Mouse (Mus musculus): ENCODE data around the gene Gm20498.

Gene Gm20498

DNA sequence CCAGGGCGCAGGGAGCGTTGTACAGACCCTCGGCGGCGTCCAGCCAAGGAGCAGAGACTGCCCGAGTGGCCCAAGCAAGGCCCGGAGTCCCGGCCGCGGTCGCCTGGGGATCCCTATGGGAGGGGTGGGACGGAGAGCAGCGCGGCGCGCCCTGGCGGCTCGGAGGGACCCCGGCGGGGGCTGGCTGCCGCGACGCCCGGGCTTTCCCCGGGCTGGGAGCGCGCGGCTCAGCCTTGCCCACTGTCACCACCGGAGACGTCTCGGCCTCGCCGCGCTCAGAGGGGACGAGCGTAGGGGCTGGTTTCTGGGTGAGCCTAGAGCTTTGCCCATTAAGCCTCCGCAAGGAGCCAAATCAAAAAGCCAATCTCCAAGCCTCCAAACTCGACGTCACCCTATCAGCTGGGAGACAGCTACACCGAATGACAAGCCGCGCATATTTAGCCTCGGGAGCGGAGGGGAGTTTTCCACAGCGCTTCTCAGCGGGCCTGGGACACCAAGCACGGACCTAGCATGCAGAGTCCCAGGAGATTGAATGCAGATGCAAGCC, 199.8 kb downstream of the Gm20498 start, which contains the start of gene Slc8a3:
Gene Slc8a3, minus strand, starts transcription at position 306 of the 547 bp plus-strand sequence.
- DNase-seq (ENCODE audit: low read depth, low spot score): peak; percentile 54

DNA sequence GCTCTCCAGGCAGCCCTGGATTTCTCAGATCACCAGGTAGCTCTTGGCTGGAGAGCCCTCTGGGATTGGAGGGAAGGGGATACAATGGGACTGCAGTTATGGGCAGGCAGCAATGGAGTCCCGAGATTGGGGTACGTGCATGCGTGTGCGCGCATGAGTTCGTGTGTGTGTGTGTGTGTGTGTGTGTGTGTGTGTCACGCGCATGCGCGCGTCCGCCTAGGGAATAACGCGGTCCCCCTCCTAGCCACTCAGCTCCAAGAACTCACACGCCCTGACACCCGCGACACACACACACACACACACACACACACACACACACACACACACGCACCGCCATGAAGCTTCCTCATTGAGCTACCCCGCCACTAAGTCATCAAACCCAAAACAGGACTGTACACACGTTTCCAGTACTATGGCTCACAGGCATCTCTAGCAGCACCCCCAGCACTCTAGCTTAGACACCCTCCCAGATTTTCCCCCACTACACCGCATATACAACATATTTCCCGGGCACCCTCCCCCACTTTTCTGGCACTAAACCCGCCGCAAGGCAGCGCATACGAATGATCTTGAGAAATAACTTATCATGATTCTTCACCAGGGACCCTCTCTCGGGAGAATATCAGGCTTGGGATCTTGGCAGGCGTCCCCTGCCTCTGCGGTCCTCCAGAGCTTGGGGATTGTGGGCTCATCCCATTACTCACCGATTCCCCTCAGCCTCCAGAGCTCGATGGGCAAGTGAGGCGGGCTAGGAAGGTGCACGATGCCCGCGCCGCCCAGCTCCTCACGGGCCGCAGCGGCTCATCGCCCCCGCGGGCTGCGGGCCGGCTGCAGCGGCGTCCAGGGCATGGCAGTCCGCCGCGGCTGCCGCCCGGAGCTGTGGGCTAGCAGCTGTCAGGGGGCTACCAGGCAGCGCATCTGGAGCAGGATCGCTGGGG, 200.5 kb downstream of the Gm20498 start:
- DNase-seq (ENCODE audit: low read depth, low spot score): peak; percentile 72

DNA sequence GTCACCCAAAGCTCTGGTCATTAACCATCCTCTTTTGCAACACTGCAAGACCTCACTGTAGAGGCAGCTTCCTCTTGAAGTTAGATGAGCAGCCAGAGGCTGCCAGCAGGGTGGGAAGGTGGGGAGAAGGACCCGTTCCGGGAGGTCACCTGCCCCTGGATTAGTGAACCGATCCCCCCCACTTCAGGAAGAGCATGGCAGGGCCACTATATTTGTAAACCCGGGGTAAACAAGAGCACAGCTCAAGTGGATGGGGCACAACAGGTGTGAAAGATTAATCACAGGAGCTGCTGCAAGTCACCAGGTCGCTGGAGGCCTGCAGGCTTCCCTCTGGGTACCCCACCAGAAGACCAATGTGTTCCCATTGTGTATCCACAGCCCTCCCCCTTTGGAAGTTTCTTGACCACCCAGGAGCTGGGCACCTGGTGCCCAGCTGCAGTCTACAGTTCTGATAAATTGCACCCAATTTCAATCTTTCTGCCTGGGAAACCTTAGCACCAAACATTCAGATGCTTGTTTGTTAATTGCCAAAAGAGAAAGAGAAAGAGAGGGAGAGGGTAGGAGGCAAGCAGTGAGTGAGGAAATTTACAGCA, 201.6 kb downstream of the Gm20498 start:
- DNase-seq (ENCODE audit: low read depth, low spot score): peak; percentile 20

DNA sequence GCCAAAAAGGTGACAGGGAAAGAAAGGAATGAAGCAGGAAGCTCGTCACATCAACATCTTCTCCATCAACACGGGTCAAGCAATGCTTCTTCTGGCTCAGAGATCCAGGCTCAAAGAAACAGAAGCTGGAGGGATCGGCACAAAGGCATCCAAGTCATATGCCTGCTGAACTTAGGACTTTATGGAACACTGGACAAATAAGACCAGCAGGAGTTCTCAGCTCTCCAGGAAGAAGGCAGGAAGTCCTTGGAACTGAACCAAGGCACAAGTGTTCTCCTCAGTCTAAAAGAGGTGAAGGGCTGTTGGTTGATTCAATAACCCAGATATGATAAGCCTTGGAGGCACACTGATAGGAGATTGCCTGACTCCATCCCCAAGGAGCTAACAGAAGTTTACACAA, 207.7 kb downstream of the Gm20498 start:
- DNase-seq (ENCODE audit: low read depth, low spot score): no peak

DNA sequence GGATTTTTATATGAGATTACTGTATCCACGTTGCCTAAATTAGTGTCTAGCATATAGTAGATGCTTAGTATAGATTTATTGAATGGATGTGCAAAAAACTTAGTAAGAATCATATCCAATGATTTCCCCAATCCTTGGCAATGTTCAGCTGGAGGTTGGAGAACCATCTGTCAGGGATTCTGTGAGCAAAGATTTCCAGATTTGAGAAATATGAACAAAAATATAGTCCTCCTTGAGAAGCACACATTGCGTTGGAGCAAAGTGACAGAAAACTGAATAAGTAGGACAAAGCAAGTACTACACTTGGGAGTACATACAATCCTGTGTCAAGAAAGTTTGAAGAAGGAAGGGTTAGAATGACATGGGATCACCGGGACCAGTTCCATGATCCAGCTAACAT, 208.6 kb downstream of the Gm20498 start:
- DNase-seq (ENCODE audit: low read depth, low spot score): no peak

DNA sequence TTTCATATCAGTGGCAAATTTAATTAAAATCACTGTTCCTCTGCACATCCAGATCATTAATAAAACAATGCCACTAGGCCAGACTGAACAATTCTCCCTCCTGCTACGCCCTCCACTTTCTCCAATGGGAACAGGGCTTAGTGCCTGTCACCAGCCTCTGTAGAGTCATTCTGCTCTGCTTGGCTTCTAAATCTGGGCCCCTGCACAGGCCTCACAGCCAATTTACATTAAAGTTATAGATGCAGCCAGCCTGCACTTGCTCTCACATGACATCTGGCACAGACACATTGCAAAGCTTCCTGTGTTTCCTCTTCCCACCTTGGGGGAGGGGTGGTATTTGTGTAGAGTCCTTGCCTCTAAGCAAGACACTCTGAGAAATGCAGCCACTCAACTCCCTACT, 211.7 kb downstream of the Gm20498 start:
- peak; percentile 4 for DNase-seq (ENCODE audit: low read depth, low spot score)

DNA sequence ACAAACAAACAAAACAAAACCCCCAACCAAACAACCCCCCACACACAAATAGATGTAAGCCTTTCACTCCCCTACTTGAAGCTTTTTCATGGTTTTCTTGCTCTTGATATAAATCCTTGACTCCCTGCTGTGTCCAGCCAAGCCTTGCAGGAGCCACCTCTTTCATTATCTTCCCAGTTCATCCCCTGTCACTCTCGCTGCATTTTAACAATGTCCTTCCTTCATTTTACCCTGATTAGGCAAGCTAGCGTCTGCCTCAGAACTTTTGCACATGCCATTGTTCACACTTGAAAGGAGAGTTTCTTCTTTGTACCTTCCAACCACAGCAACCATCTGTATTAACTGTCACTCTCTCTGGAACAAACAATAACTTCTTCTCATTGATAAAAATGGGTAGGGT, 214.9 kb downstream of the Gm20498 start:
- DNase-seq (ENCODE audit: low read depth, low spot score): peak; percentile 10

DNA sequence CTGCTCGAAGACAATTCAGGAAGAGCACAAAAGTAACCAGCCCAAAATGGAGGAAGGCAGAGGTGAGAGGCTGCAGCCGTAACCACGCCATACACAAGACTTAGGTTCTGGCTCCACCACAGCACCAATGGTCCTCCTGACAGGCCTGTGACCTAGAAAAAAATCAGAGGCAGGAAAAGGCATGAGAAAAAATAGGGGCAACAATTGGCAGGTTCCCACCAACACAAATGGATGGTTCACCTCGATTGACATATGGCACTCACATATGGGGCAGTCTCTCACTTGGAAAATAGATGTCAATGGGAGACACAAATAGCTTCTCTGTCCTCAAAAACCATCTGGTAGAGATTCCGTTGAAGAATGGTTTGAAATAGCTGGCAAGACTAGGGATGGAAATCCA, 216.8 kb downstream of the Gm20498 start:
- no peak for DNase-seq (ENCODE audit: low read depth, low spot score)
